Mouse (Mus musculus) embryonic facial prominence, embryonic 12.5 days (tissue): Measurements from ENCODE around the gene Prn. TPM values are rescaled to one million over a fixed set of nuclear protein-coding genes. Genes with fewer than 3 reads are reported as not detected.

Source experiments
- ATAC-seq: fragments of 200-750 bp; cut with Nextera tagmentation; 2 replicates; pipeline ENCODE4 v1.8.0; 2017; ENCODE audit not compliant: insufficient number of reproducible peaks, insufficient read depth, low FRiP score, low TSS enrichment
- H3K27ac ChIP-seq: fragments of 300-500 bp; sonication (generic); 2 replicates; pipeline ENCODE4 v1.5.1; 2016; ENCODE audit warnings: mild to moderate bottlenecking
- H3K27me3 ChIP-seq: fragments of 300-500 bp; sonication (generic); 2 replicates; pipeline ENCODE4 v1.6.1; 2016; ENCODE audit warnings: mild to moderate bottlenecking, moderate library complexity
- H3K36me3 ChIP-seq: fragments of 300-500 bp; sonication (generic); 2 replicates; pipeline ENCODE4 v1.6.1; 2016; ENCODE audit warnings: mild to moderate bottlenecking
- H3K4me1 ChIP-seq: fragments of 300-500 bp; sonication (generic); 2 replicates; pipeline ENCODE4 v1.6.1; 2016
- H3K4me2 ChIP-seq: fragments of 300-500 bp; sonication (generic); replicated peaks from 2 replicates; pipeline ENCODE4 v1.6.1; 2016; ENCODE audit warnings: mild to moderate bottlenecking, moderate library complexity
- H3K4me3 ChIP-seq: fragments of 300-500 bp; sonication (generic); 2 replicates; pipeline ENCODE4 v1.5.1; 2016; ENCODE audit warnings: mild to moderate bottlenecking
- H3K9ac ChIP-seq: fragments of 300-500 bp; sonication (generic); 2 replicates; pipeline ENCODE4 v1.6.1; 2016; ENCODE audit warnings: mild to moderate bottlenecking, moderate library complexity
- H3K9me3 ChIP-seq: fragments of 300-500 bp; sonication (generic); 2 replicates; pipeline ENCODE4 v1.6.1; 2016; ENCODE audit warnings: mild to moderate bottlenecking, moderate library complexity
- WGBS: fragments of 180-500 bp; shearing (Covaris S2); methylation state at CpG from one replicate; pipeline ENCODE4 v1.1.7; 2016; 5-methylcytosine and 5-hydroxymethylcytosine counted together
- polyA plus RNA-seq: library from polyadenylated mRNA; unstranded; fragments of >200 nt; fragmentation: Nextera tagmentation; extraction: Ambion mirVana; gene quantifications from 2 replicates; pipeline ENCODE4 v1.2.1, GENCODE M21; 2016

The Prn gene
- polyA plus RNA-seq, 1 experiment from 2014 or later = not detected

- 83% methylated on average over 5 of the region's 5 CpGs for WGBS
- H3K4me3 ChIP-seq = no peak overlapping the region
- H3K27ac ChIP-seq = no peak overlapping the region
- peaks cover 12% of the 10 kb centered on the region for H3K4me1 ChIP-seq
- no peaks in the 10 kb centered on the region for H3K9me3 ChIP-seq
- no peak overlapping the region for H3K9ac ChIP-seq
- no peak for ATAC-seq
- no peaks in the 10 kb centered on the region for H3K36me3 ChIP-seq
- no peak overlapping the region for H3K4me2 ChIP-seq
- no peaks in the 10 kb centered on the region for H3K27me3 ChIP-seq
These were observed 94.2 kb downstream of the Prn start for GRCm38 (mm10) chr2:132003916-132004315.

- H3K27me3 ChIP-seq = no peaks in the 10 kb centered on the region
- WGBS = 76% methylated on average over 9 of the region's 9 CpGs
- H3K9me3 ChIP-seq = no peaks in the 10 kb centered on the region
- no peak overlapping the region for H3K9ac ChIP-seq
- H3K4me3 ChIP-seq = no peak overlapping the region
- H3K4me1 ChIP-seq = peaks cover 12% of the 10 kb centered on the region
- no peaks in the 10 kb centered on the region for H3K36me3 ChIP-seq
- H3K4me2 ChIP-seq = no peak overlapping the region
- no peak for ATAC-seq
- H3K27ac ChIP-seq = no peak overlapping the region
These were observed 94.9 kb downstream of the Prn start for GRCm38 (mm10) chr2:132004495-132005136.

DNA sequence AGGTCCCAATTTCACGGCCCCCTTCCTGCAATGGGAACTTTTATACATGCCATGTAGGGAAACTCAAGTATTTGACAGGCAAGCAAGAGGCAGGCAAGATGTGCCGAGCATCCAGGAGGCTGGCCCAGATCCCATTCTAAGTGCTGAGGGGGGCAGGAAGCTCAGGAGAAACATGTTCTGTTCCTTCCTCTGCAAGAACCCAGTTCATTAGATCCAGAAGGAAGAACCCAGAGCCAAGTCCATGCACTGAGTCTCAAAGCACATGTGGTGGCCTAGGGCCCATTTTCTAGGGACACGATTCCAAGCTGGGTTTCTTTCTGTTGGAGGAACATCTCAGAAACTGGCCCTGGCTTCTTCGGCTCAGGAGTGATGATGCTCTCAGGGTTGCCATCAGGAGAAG, 95.7 kb downstream of the Prn start:
- no peak overlapping the region for H3K4me2 ChIP-seq
- H3K9me3 ChIP-seq = no peaks in the 10 kb centered on the region
- no peak overlapping the region for H3K9ac ChIP-seq
- H3K27me3 ChIP-seq = no peaks in the 10 kb centered on the region
- WGBS = 80% methylated on average over 4 of the region's 4 CpGs
- H3K27ac ChIP-seq = no peak overlapping the region
- no peak for ATAC-seq
- H3K4me1 ChIP-seq = peaks cover 12% of the 10 kb centered on the region
- H3K4me3 ChIP-seq = no peak overlapping the region
- H3K36me3 ChIP-seq = no peaks in the 10 kb centered on the region

Other genes starting within 250 kb of the Prn start
- not detected in 2 replicates for gene Erv3, start 50.2 kb upstream of the Prn start, polyA plus RNA-seq
- gene Prnp, start within 50 bp of the Prn start, polyA plus RNA-seq = 47.0 and 49.2 TPM in 2 replicates
- 26.5 and 32.1 TPM in 2 replicates for gene Prnd, start 40.9 kb downstream of the Prn start, polyA plus RNA-seq
- 8.5 and 9.9 TPM in 2 replicates for gene Rassf2, start 120.3 kb downstream of the Prn start, polyA plus RNA-seq
- gene Slc23a2, start 235.2 kb downstream of the Prn start, polyA plus RNA-seq = 15.0 and 16.4 TPM in 2 replicates